Mouse (Mus musculus) hindbrain, embryonic 14.5 days (tissue): Measurements from ENCODE around the gene Ubr1. TPM values are rescaled to one million over a fixed set of nuclear protein-coding genes. Genes with fewer than 3 reads are reported as not detected.

Experiments
- ATAC-seq: fragments of 200-750 bp; cut with Nextera tagmentation; 2 replicates; pipeline ENCODE4 v1.8.0; 2017; ENCODE audit warnings: moderate number of reproducible peaks, mild to moderate bottlenecking, moderate TSS enrichment, moderate library complexity; ENCODE audit not compliant: low FRiP score
- DNase-seq: peaks from one replicate; pipeline ENCODE4 v3.0.0-alpha.2; 2015; ENCODE audit warnings: low spot score
- H3K27ac ChIP-seq: fragments of 300-500 bp; sonication (generic); 2 replicates; pipeline ENCODE4 v1.5.1; 2014; ENCODE audit warnings: mild to moderate bottlenecking, moderate library complexity
- H3K27me3 ChIP-seq: fragments of 300-500 bp; sonication (generic); 2 replicates; pipeline ENCODE4 v1.6.1; 2014; ENCODE audit warnings: mild to moderate bottlenecking, low read length, mixed read lengths; ENCODE audit not compliant: control insufficient read depth, insufficient read depth
- H3K36me3 ChIP-seq: fragments of 300-500 bp; sonication (generic); replicated peaks from 2 replicates; pipeline ENCODE4 v1.6.1; 2014; ENCODE audit not compliant: control insufficient read depth, insufficient read depth
- H3K4me1 ChIP-seq: fragments of 300-500 bp; sonication (generic); replicated peaks from 2 replicates; pipeline ENCODE4 v1.6.1; 2014; ENCODE audit warnings: antibody characterized with exemption, low read length, mixed read lengths; ENCODE audit not compliant: control insufficient read depth, insufficient read depth
- H3K4me2 ChIP-seq: fragments of 300-500 bp; sonication (generic); replicated peaks from 2 replicates; pipeline ENCODE4 v1.6.1; 2014; ENCODE audit warnings: mild to moderate bottlenecking, moderate library complexity
- H3K4me3 ChIP-seq: fragments of 300-500 bp; sonication (generic); replicated peaks from 2 replicates; pipeline ENCODE4 v1.5.1; 2014; ENCODE audit warnings: mild to moderate bottlenecking, low read length
- H3K9ac ChIP-seq: fragments of 300-500 bp; sonication (generic); 2 replicates; pipeline ENCODE4 v1.6.1; 2014
- H3K9me3 ChIP-seq: fragments of 300-500 bp; sonication (generic); 2 replicates; pipeline ENCODE4 v1.6.1; 2016; ENCODE audit warnings: low read length; ENCODE audit not compliant: control insufficient read depth
- WGBS: fragments of 180-500 bp; shearing (Covaris S2); extraction: QIAGEN DNeasy Blood & Tissue Kit; methylation state at CpG from one replicate; pipeline ENCODE4 v1.1.7; 2014; 5-methylcytosine and 5-hydroxymethylcytosine counted together
- polyA plus RNA-seq: library from polyadenylated mRNA; unstranded; fragments of >200 nt; fragmentation: Nextera tagmentation; extraction: Ambion mirVana; gene quantifications from 2 replicates; pipeline ENCODE4 v1.2.1, GENCODE M21; 2014

Gene Ubr1
- 32.8 and 36.3 TPM in 2 replicates for polyA plus RNA-seq

- ATAC-seq (peak; percentile 91), DNase-seq (peak; percentile 86)
- peaks cover 22% of the 10 kb centered on the region for H3K4me1 ChIP-seq
- H3K36me3 ChIP-seq = no peaks in the 10 kb centered on the region; the same call in 1 of the 2 replicates
- H3K9ac ChIP-seq = peak within 1 kb of the TSS; percentile 80
- H3K9me3 ChIP-seq = no peaks in the 10 kb centered on the region
- H3K27ac ChIP-seq = peak within 1 kb of the TSS; percentile 86
- H3K4me3 ChIP-seq = peak within 1 kb of the TSS; percentile 67
- peak within 1 kb of the TSS; percentile 68 for H3K4me2 ChIP-seq
- under 1% methylated on average over 39 of the region's 39 CpGs for WGBS
- no peaks in the 10 kb centered on the region for H3K27me3 ChIP-seq
Observed at GRCm38 (mm10) chr2:120970559-120971080, at the start of gene Ubr1. TSS of gene Ubr1 (minus strand) at chr2:120970715.

DNA sequence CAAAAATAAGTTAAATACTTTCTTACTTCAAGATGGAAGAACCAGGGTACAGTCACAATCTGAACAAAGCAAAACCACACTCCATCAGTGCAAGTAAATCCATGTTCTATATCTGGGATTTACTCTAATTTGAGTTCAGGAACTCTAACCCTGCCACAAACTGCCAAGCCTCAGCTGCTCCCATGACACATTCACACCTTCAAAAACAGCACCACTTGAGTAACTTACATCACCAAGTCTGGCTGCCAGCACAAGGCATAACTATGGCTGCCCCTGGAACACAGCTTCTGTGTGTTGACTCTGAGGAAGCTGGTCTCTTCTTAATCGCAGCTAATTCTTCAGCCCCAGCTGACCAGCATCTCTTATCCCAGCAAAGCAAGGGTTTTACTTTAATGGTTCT lies 46.6 kb upstream of the Ubr1 start:
- Histone ChIP-seq H3K9ac (no peak overlapping the region), H3K4me3 (no peak overlapping the region), H3K4me2 (no peak overlapping the region), H3K4me1 (no peaks in the 10 kb centered on the region), H3K9me3 (no peaks in the 10 kb centered on the region), H3K36me3 (peaks cover 58% of the 10 kb centered on the region), H3K27me3 (no peaks in the 10 kb centered on the region), H3K27ac (no peak overlapping the region)
- ATAC-seq = no peak
- no peak for DNase-seq
- WGBS = 96% methylated on average over 1 of the region's 1 CpGs

- Histone ChIP-seq H3K9me3 (no peaks in the 10 kb centered on the region), H3K27ac (no peak overlapping the region), H3K4me3 (no peak overlapping the region), H3K27me3 (no peaks in the 10 kb centered on the region), H3K4me2 (no peak overlapping the region), H3K36me3 (peaks cover 67% of the 10 kb centered on the region), H3K4me1 (no peaks in the 10 kb centered on the region), H3K9ac (no peak overlapping the region)
- WGBS = 85% methylated on average over 9 of the region's 9 CpGs
- ATAC-seq (no peak), DNase-seq (no peak)
Observed at GRCm38 (mm10) chr2:121016226-121016625, 45.7 kb upstream of the Ubr1 start.

GRCm38 (mm10) chr2:121015507-121015906 lies 45.0 kb upstream of the Ubr1 start:
- Histone ChIP-seq H3K9me3 (no peaks in the 10 kb centered on the region), H3K4me3 (no peak overlapping the region), H3K4me1 (no peaks in the 10 kb centered on the region), H3K36me3 (peaks cover 72% of the 10 kb centered on the region), H3K27me3 (no peaks in the 10 kb centered on the region), H3K27ac (no peak overlapping the region), H3K4me2 (no peak overlapping the region), H3K9ac (no peak overlapping the region)
- ATAC-seq (no peak), DNase-seq (no peak)
- 91% methylated on average over 2 of the region's 2 CpGs for WGBS

DNA sequence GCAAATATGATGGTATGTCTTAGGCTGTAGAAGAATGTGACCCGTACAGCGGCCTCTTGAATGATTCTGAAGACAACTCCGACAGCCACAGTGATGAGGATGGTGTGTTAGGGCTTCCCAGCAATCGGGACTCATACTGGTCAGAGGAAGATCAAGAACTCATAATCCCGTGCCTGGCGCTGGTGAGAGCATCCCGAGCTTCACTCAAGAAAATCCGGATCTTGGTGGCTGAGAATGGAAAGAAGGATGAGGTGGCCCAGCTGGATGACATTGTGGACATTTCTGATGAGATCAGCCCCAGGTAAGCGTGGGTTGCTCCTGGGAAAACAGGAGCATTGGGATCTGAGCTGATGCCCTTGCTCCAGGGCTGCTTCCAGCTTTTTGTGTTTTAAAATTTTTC lies 42.2 kb upstream of the Ubr1 start:
- Histone ChIP-seq H3K27ac (no peak overlapping the region), H3K4me1 (peaks cover 10% of the 10 kb centered on the region), H3K9ac (no peak overlapping the region), H3K4me3 (no peak overlapping the region), H3K4me2 (no peak overlapping the region), H3K36me3 (peaks cover 75% of the 10 kb centered on the region), H3K27me3 (no peaks in the 10 kb centered on the region), H3K9me3 (no peaks in the 10 kb centered on the region)
- DNase-seq (no peak), ATAC-seq (no peak)
- WGBS = 93% methylated on average over 9 of the region's 9 CpGs

GRCm38 (mm10) chr2:121009071-121009677 lies 38.7 kb upstream of the Ubr1 start:
- Histone ChIP-seq H3K4me3 (peak overlapping the region; percentile 63), H3K27ac (no peak overlapping the region), H3K36me3 (peaks cover 42% of the 10 kb centered on the region), H3K4me1 (peaks cover 10% of the 10 kb centered on the region), H3K9me3 (no peaks in the 10 kb centered on the region), H3K9ac (peak overlapping the region; percentile 71), H3K4me2 (peak overlapping the region; percentile 65), H3K27me3 (no peaks in the 10 kb centered on the region)
- ATAC-seq (no peak), DNase-seq (no peak)
- 27% methylated on average over 5 of the region's 5 CpGs for WGBS

DNA sequence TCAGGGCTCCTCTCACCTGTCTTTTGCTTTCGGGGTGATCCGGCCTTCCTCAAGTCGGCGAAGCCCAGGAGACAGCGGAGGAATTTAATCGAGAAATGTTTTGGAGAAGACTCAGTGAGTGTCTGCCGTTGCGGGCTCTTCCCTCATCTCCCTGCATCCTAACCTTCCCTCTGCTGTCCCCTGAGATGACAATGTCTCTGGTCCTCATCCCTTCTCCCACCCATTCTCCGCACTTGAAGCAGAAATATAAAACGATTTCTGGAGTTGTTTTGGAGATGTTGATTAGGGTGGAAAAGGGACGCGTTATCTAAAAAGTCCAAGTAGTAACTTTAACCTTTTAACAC lies 38.1 kb upstream of the Ubr1 start:
- H3K27ac ChIP-seq = no peak overlapping the region
- ATAC-seq (peak; percentile 33; the same call in 1 of the 2 replicates), DNase-seq (no peak)
- peak overlapping the region; percentile 63 for H3K4me3 ChIP-seq
- peak overlapping the region; percentile 71 for H3K9ac ChIP-seq
- H3K36me3 ChIP-seq = peaks cover 36% of the 10 kb centered on the region
- H3K27me3 ChIP-seq = no peaks in the 10 kb centered on the region
- peaks cover 10% of the 10 kb centered on the region for H3K4me1 ChIP-seq
- H3K4me2 ChIP-seq = peak overlapping the region; percentile 65
- no peaks in the 10 kb centered on the region for H3K9me3 ChIP-seq
- WGBS = under 1% methylated on average over 12 of the region's 12 CpGs

GRCm38 (mm10) chr2:121007925-121008663 lies 37.6 kb upstream of the Ubr1 start, which contains the start of gene Ccndbp1:
TSS of gene Ccndbp1 (plus strand) at chr2:121008403.
- DNase-seq (peak; percentile 89), ATAC-seq (peak; percentile 96)
- Histone ChIP-seq H3K27ac (no peak within 1 kb of the TSS), H3K27me3 (no peaks in the 10 kb centered on the region), H3K4me2 (peak within 1 kb of the TSS; percentile 65), H3K9ac (peak within 1 kb of the TSS; percentile 71), H3K36me3 (peaks cover 31% of the 10 kb centered on the region), H3K4me1 (peaks cover 10% of the 10 kb centered on the region), H3K4me3 (peak within 1 kb of the TSS; percentile 63), H3K9me3 (no peaks in the 10 kb centered on the region)
- 1% methylated on average over 34 of the region's 34 CpGs for WGBS

DNA sequence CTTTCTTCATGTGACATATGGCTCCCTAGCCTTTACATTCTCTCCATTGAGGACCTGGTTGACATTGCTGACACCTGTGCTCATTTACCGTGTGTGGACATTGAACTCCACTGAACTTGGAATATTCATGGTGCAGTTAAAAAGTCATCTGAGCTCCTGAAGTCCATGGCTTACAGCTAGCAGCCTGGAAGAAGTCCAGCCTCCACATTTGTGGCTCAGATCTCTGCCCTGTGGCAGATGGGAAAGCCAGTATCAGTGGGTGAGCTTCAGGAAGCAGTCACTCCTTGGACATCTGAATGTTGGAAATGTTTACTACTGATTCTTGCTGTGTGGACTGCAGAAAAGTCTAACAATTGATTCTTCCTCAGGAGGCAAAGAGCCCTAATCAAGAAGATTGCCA lies 36.5 kb upstream of the Ubr1 start:
- no peak for DNase-seq
- Histone ChIP-seq H3K27ac (no peak overlapping the region), H3K4me2 (no peak overlapping the region), H3K9me3 (no peaks in the 10 kb centered on the region), H3K27me3 (no peaks in the 10 kb centered on the region), H3K36me3 (peaks cover 20% of the 10 kb centered on the region), H3K4me3 (no peak overlapping the region), H3K9ac (no peak overlapping the region), H3K4me1 (peaks cover 10% of the 10 kb centered on the region)
- no peak for ATAC-seq
- 91% methylated on average over 1 of the region's 1 CpGs for WGBS
